Mouse (Mus musculus): ENCODE results near the gene Nck2.

GRCm38 (mm10) chr1:43506638-43507037 lies 62.3 kb downstream of the Nck2 start:
- TF ChIP-seq CTCF (IDR thresholded peaks at IDR 0.05) (no peak), EP300 (IDR thresholded peaks at IDR 0.05; ENCODE audit: insufficient read depth, low read depth, low read length) (no peak), POLR2A (IDR thresholded peaks at IDR 0.05; ENCODE audit: insufficient read depth, low read depth, low read length) (no peak)

All from heart, adult 2 months (tissue).